Mouse (Mus musculus): ENCODE measurements around the gene Tgm2.

Tgm2 gene

GRCm38 (mm10) chr2:158070885-158071632 is 75.2 kb downstream of the Tgm2 start:
- DNase-seq (ENCODE audit: low spot score in 2 of 2) = no peak

DNA sequence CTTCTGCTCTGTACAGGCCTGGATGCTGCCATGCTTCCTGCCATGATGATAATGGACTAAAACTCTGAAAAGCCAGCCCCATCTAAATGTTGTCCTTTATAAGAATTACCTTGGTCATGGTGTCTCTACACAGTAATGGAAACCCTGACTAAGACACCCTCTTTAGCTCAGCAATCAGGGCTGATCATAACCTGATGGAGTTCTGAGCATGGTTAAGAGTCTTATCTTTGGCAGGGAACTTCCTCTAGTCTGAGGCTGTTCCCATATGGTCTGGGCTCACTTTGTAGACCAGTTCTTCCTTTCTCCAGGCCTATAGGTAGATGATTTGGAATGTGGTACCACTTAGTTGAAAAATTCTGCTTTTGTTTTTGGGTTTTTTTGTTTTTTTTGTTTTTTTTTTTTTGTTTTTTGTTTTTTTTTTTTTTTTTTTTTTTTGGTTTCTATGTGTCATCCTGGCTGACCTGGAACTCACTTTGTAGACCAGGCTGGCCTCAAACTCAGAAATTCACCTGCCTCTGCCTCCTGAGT is 77.7 kb downstream of the Tgm2 start:
- no peak for DNase-seq (ENCODE audit: low spot score in 2 of 2)

GRCm38 (mm10) chr2:158067260-158067824 is 78.9 kb downstream of the Tgm2 start:
- DNase-seq (ENCODE audit: low spot score in 2 of 2) = no peak

- no peak for DNase-seq (ENCODE audit: low spot score in 2 of 2)
Measured at GRCm38 (mm10) chr2:158066456-158066855, 79.8 kb downstream of the Tgm2 start.

All from thymus, postnatal 10 days (tissue).